Mouse (Mus musculus) ES-Bruce4 (cell line): ENCODE data around the gene Atp8a2. TPM values are rescaled to one million over a fixed set of nuclear protein-coding genes. Genes with fewer than 3 reads are reported as not detected.

ENCODE experiments used
- H3K27ac ChIP-seq: 2 replicates; pipeline ENCODE4 v1.5.1; 2012; ENCODE audit warnings: low read length, inconsistent platforms; ENCODE audit not compliant: insufficient read depth
- H3K27me3 ChIP-seq: 2 replicates; pipeline ENCODE4 v1.6.1; 2012; ENCODE audit warnings: mild to moderate bottlenecking, low read length, inconsistent platforms; ENCODE audit not compliant: control insufficient read depth, poor library complexity, insufficient read depth, severe bottlenecking
- H3K36me3 ChIP-seq: 2 replicates; pipeline ENCODE4 v1.6.1; 2012; ENCODE audit warnings: inconsistent platforms, mild to moderate bottlenecking, low read length, moderate library complexity; ENCODE audit not compliant: control insufficient read depth, poor library complexity, insufficient read depth, severe bottlenecking
- H3K4me1 ChIP-seq: one replicate; pipeline ENCODE4 v1.8.1; 2011; ENCODE audit warnings: low read length; ENCODE audit not compliant: control insufficient read depth, insufficient read depth
- H3K4me3 ChIP-seq: 2 replicates; pipeline ENCODE4 v1.5.1; 2011; ENCODE audit warnings: low read depth, mild to moderate bottlenecking, low read length
- H3K9ac ChIP-seq: 2 replicates; pipeline ENCODE4 v1.6.1; 2012; ENCODE audit warnings: low read depth, mild to moderate bottlenecking, inconsistent platforms; ENCODE audit not compliant: poor library complexity, severe bottlenecking
- H3K9me3 ChIP-seq: replicated peaks from 2 replicates; pipeline ENCODE4 v1.6.1; 2012; ENCODE audit warnings: mild to moderate bottlenecking, low read length, inconsistent platforms; ENCODE audit not compliant: control insufficient read depth, poor library complexity, insufficient read depth, severe bottlenecking
- CTCF ChIP-seq: IDR thresholded peaks from one replicate; pipeline ENCODE4 v1.8.1; 2011; ENCODE audit warnings: low read depth, low read length
- EP300 ChIP-seq: IDR thresholded peaks from 2 replicates; pipeline ENCODE4 v1.6.1; 2011; ENCODE audit warnings: low read depth, low read length; ENCODE audit not compliant: insufficient read depth
- POLR2A ChIP-seq: IDR thresholded peaks from one replicate; pipeline ENCODE4 v1.8.1; 2011; ENCODE audit warnings: low read length; ENCODE audit not compliant: insufficient read depth
- polyA plus RNA-seq: library from polyadenylated mRNA; stranded (reverse); fragments of >200 nt; gene quantifications from 2 replicates; pipeline ENCODE4 v1.2.4, GENCODE M21; 2011; ENCODE audit warnings: low read depth; ENCODE audit not compliant: missing spikeins, insufficient read depth, insufficient read length

The Atp8a2 gene
- polyA plus RNA-seq, 1 experiment: 1.1 TPM

DNA sequence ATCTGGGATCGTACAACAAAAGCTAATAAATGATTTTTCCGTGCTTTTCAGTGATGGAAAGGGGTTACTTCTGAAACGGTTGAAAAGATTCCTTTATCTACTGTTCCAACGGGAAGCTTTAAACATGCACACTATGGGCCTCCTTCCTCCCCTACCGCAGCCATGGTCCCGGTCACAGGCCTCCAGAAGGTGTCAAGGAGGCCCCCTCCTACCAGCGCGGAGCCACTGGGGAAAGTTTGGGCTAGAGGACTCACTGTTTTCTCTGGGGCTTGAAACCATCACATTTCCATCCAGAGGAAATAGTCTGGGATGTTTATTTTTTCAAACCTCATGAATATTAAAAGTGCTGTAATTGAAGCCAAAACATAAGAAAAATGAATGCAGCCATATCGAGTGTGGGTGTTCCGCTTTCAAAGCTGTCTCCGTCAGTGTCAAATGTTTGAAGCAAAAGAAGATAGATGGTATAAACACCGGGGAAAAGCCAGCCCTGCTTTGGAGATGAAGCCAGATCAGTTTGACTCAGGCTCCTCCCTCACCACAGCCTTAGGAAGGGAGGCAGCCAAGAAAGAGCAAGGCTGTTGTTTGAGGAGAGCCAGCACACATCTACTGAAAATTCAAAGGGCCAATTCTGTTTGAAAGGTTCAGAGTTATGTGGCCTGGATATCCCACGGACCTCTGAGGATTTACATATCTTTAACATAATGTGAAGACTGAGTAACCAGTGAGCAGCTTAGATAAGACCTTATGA lies 481.1 kb downstream of the Atp8a2 start:
- no peak overlapping the region for H3K27ac ChIP-seq
- no peak overlapping the region for H3K4me3 ChIP-seq
- no peaks in the 10 kb centered on the region for H3K9me3 ChIP-seq
- no peaks in the 10 kb centered on the region; the same call in 1 of the 2 replicates for H3K27me3 ChIP-seq
- H3K36me3 ChIP-seq: no peaks in the 10 kb centered on the region
- no peak overlapping the region for H3K9ac ChIP-seq
- no peak for TF ChIP-seq EP300
- no peak for TF ChIP-seq POLR2A
- no peak for TF ChIP-seq CTCF
- H3K4me1 ChIP-seq: no peaks in the 10 kb centered on the region

DNA sequence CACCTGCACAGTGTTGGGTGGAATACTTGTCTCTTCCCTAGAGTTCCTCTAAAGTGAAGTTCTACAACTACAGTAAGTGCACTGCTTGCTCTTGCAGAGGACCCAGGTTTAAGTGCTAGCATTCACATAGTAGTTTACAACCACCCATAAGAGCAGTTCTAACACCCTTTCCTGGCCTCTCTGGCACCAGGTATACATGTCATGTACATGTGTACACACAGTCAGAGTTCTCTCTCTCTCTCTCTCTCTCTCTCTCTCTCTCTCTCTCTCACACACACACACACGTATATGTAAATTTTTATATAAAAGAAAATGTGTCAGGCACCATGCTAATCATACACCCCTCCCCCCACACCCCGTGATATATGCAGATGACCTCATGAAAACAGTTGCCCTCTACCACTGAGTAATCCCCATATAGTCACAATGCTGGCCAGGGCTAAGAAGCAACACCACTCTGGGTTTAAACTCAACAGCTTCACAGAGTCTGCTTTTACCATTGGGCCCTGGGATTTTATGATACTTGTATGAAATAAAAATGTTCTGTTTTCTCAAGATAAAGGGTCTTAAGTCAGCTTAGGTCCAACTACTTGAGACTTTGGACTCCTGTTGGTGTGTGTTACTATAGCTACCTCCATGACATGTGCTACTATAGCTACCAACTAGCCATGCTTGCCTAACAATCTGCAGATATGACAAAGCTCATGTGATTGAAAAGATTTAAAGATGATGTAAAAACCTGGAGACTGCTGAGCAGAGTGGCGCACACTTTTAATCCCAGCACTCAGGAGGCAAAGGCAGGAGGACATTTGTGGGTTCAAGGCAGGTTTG lies 487.3 kb downstream of the Atp8a2 start:
- no peak overlapping the region for H3K4me3 ChIP-seq
- no peaks in the 10 kb centered on the region for H3K27me3 ChIP-seq
- no peak overlapping the region for H3K9ac ChIP-seq
- H3K4me1 ChIP-seq: no peaks in the 10 kb centered on the region
- TF ChIP-seq CTCF (no peak), EP300 (no peak), POLR2A (no peak)
- no peak overlapping the region for H3K27ac ChIP-seq
- H3K36me3 ChIP-seq: no peaks in the 10 kb centered on the region
- no peaks in the 10 kb centered on the region for H3K9me3 ChIP-seq

DNA sequence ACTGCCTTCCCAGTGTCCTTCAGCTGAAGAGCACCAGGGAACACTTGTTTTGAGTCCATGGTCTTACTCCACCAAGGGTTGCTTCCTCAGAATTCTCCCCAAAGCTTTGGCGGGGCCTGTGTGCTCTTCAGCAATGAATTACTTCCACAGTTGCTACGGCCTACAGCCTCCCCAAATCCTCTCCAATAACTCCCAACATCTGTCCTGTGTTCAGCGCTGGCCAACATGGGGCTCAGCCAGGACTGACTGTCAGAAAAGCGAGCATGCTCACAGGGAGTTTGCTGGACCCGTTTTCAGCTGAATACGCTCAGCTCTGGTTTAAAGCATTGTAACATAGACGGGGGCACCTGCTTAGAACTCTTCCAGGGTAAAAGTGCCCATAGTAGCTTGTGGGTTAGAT lies 489.0 kb downstream of the Atp8a2 start:
- no peaks in the 10 kb centered on the region for H3K4me1 ChIP-seq

DNA sequence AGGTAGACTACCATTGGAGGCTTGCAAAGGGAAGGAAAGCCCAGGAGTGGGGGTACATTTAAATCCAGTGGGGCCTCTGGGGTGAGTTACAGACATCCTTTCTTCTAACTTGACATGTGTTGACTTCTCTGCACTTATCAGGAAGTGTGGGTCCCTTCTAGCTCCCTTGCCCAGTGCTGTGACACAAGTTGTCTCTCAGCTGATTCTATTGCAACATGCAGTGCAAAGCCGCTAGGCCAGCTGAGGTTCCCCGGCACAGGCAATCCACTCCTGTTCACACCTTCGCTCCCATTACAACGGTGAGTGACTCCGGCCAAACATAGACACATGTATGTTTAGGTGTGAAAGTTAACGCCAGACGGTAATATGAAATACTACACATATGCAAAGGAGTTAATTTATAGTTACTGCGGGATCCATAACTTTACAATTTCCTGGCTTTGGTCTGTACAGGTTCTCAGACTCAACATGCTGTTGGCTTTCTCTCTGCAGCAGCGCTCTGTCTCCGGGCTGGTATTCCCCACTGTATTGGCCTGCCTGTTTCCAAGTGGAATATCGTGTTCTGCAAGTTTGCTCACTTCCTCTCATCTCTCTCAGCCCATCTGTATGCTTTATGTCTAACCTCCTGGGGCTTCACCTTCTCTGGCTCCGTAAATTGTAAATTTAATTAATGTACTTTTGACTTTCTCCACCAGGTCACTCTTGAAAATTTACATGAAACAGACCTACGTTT lies 491.5 kb downstream of the Atp8a2 start:
- no peaks in the 10 kb centered on the region for H3K9me3 ChIP-seq

More for the DNA sequence above, 489.0 kb downstream of the Atp8a2 start:
- Histone ChIP-seq H3K27me3 (no peaks in the 10 kb centered on the region), H3K9ac (no peak overlapping the region), H3K4me3 (no peak overlapping the region), H3K9me3 (no peaks in the 10 kb centered on the region), H3K27ac (no peak overlapping the region), H3K36me3 (no peaks in the 10 kb centered on the region)
- TF ChIP-seq POLR2A (no peak), CTCF (no peak), EP300 (no peak)

DNA sequence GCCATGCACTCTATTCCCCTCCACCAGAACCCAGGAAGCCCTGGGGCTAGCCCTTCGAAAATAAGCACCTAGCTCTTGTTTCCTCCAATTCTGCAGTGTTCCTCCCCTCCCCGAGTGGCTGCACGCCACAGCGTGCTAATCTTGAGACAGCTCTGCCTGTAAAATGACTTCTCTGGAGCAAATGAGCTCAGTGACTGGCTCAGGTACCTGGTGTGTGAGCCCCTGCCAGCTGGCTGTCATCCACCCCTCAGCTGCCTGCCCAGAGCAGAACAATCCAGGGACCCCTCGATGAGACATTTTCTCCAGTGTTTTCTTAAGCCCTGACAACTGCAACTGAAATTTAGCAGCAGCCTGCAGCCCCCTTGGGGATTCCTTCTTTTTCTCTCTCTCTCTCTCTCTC lies 495.5 kb downstream of the Atp8a2 start:
- Histone ChIP-seq H3K9me3 (no peaks in the 10 kb centered on the region), H3K4me3 (no peak overlapping the region), H3K27me3 (no peaks in the 10 kb centered on the region), H3K4me1 (no peaks in the 10 kb centered on the region), H3K36me3 (no peaks in the 10 kb centered on the region), H3K27ac (no peak overlapping the region), H3K9ac (no peak overlapping the region)
- TF ChIP-seq CTCF: no peak
- no peak for TF ChIP-seq EP300
- no peak for TF ChIP-seq POLR2A

More for the DNA sequence above, 491.5 kb downstream of the Atp8a2 start:
- H3K27me3 ChIP-seq: no peaks in the 10 kb centered on the region
- no peak overlapping the region for H3K4me3 ChIP-seq
- H3K36me3 ChIP-seq: no peaks in the 10 kb centered on the region
- no peaks in the 10 kb centered on the region for H3K4me1 ChIP-seq
- no peak overlapping the region for H3K27ac ChIP-seq
- no peak overlapping the region for H3K9ac ChIP-seq
- TF ChIP-seq CTCF (no peak), POLR2A (no peak), EP300 (no peak)

DNA sequence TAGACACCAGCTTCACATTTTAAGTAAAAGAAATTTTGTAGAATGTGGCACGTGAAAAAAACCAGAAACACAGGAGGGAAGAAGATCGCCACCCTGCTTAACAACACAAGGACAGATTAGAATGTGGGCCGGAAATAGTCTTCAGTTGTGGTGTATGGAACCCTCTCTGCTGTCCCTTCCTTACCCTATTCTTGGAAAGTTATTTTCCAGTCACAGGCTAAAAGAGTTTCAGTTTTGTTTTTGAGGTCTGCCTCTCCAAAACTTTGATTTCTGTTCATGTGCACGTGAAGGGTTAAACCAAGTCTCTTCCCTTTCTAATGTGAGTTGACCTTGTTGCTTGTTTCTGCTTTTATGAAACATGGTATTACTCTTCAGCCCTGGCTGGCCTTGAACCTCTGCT lies 501.8 kb downstream of the Atp8a2 start:
- Histone ChIP-seq H3K27me3 (no peaks in the 10 kb centered on the region), H3K9ac (no peak overlapping the region), H3K9me3 (no peaks in the 10 kb centered on the region), H3K27ac (no peak overlapping the region), H3K4me3 (no peak overlapping the region), H3K36me3 (no peaks in the 10 kb centered on the region), H3K4me1 (no peaks in the 10 kb centered on the region)
- TF ChIP-seq EP300: no peak
- TF ChIP-seq CTCF: no peak
- no peak for TF ChIP-seq POLR2A
